ENCODE assay signal across 8 mouse cellular contexts in genomic region chr8:69821971-69822385, GRCm38 (mm10). TPM values are rescaled to one million over a fixed set of nuclear protein-coding genes. Genes with fewer than 3 reads are reported as not detected.
DNase-seq lines count a peak whose midpoint lies in the region; ATAC-seq and TF ChIP-seq lines count a peak whose summit lies in the region.

No protein-coding gene starts in this region.

- H3K4me2 ChIP-seq in hindbrain, embryonic 15.5 days, result peak overlapping the region; percentile 64
- peak overlapping the region; percentile 82 for H3K4me2 ChIP-seq in liver, embryonic 11.5 days
- H3K4me2 ChIP-seq in neural tube, embryonic 15.5 days, result peak overlapping the region; percentile 85

- no peak for TF ChIP-seq POLR2A in cerebellum, adult 2 months (IDR thresholded peaks at IDR 0.05; ENCODE audit: borderline replicate concordance, insufficient read depth, low read length)

- H3K27ac ChIP-seq in cerebellum, adult 2 months (ENCODE audit: insufficient read depth, low read length), result no peak overlapping the region
- H3K27ac ChIP-seq in hindbrain, embryonic 15.5 days (replicated peaks), result peak overlapping the region; percentile 82
- no peak overlapping the region; the same call in 1 of the 2 replicates for H3K27ac ChIP-seq in liver, embryonic 11.5 days (ENCODE audit: low read depth, low read length)
- peak overlapping the region; percentile 73 for H3K27ac ChIP-seq in neural tube, embryonic 15.5 days (replicated peaks)

- 2% methylated on average over 15 of the region's 22 CpGs for WGBS in cerebellum, adult 2 months
- WGBS in hindbrain, embryonic 15.5 days, result under 1% methylated on average over 15 of the region's 22 CpGs
- WGBS in liver, embryonic 11.5 days, result under 1% methylated on average over 13 of the region's 22 CpGs
- WGBS in neural tube, embryonic 15.5 days, result 2% methylated on average over 16 of the region's 22 CpGs

- peaks cover 2% of the 10 kb centered on the region; the same call in 1 of the 2 replicates for H3K4me1 ChIP-seq in cerebellum, adult 2 months (ENCODE audit: control insufficient read depth, insufficient read depth, low read length)
- H3K4me1 ChIP-seq in hindbrain, embryonic 15.5 days (replicated peaks), result peaks cover 33% of the 10 kb centered on the region
- H3K4me1 ChIP-seq in liver, embryonic 11.5 days (replicated peaks; ENCODE audit: control insufficient read depth, insufficient read depth, low read length), result 0 out of 2 replicates have a peak, but pooled peaks cover 4% of the 10 kb centered on the region
- peaks cover 46% of the 10 kb centered on the region for H3K4me1 ChIP-seq in neural tube, embryonic 15.5 days

- peaks cover 25% of the 10 kb centered on the region for H3K36me3 ChIP-seq in hindbrain, embryonic 15.5 days
- peaks cover 6% of the 10 kb centered on the region; the same call in 1 of the 2 replicates for H3K36me3 ChIP-seq in liver, embryonic 11.5 days (ENCODE audit: control insufficient read depth, insufficient read depth, low read length)
- H3K36me3 ChIP-seq in neural tube, embryonic 15.5 days, result peaks cover 34% of the 10 kb centered on the region

- ATAC-seq in hindbrain, embryonic 15.5 days (ENCODE audit: low FRiP score, low read depth), result peak; percentile 71
- ATAC-seq in liver, embryonic 11.5 days (replicated peaks; ENCODE audit: low FRiP score), result peak; percentile 37
- peak; percentile 69 for ATAC-seq in neural tube, embryonic 15.5 days (ENCODE audit: low FRiP score)

- H3K9ac ChIP-seq in hindbrain, embryonic 15.5 days, result peak overlapping the region; percentile 54
- peak overlapping the region; percentile 65 for H3K9ac ChIP-seq in liver, embryonic 11.5 days (ENCODE audit: low read depth, low read length)
- H3K9ac ChIP-seq in neural tube, embryonic 15.5 days (replicated peaks), result peak overlapping the region; percentile 65

- H3K27me3 ChIP-seq in cerebellum, adult 2 months (ENCODE audit: control insufficient read depth, insufficient read depth, low read length), result no peaks in the 10 kb centered on the region
- H3K27me3 ChIP-seq in hindbrain, embryonic 15.5 days, result no peaks in the 10 kb centered on the region
- no peaks in the 10 kb centered on the region for H3K27me3 ChIP-seq in liver, embryonic 11.5 days (replicated peaks; ENCODE audit: control insufficient read depth, insufficient read depth, low read length)
- H3K27me3 ChIP-seq in neural tube, embryonic 15.5 days (replicated peaks), result no peaks in the 10 kb centered on the region

- no peak for TF ChIP-seq CTCF in cerebellum, adult 2 months (IDR thresholded peaks at IDR 0.05; ENCODE audit: borderline replicate concordance, insufficient read depth, low read depth, low read length)

- H3K4me3 ChIP-seq in cerebellum, adult 2 months (replicated peaks; ENCODE audit: insufficient read depth, low read depth, low read length), result peak overlapping the region; percentile 42
- peak overlapping the region; percentile 48 for H3K4me3 ChIP-seq in hindbrain, embryonic 15.5 days
- H3K4me3 ChIP-seq in liver, embryonic 11.5 days (ENCODE audit: low read depth, low read length), result peak overlapping the region; percentile 59
- peak overlapping the region; percentile 64 for H3K4me3 ChIP-seq in neural tube, embryonic 15.5 days (replicated peaks)

- peak in 1 of 2 experiments; percentile 23 for DNase-seq in cerebellum, adult 2 months
- DNase-seq in cerebellum, adult 18-20 months, result no peak
- peak; percentile 64 for DNase-seq in A20 (ENCODE audit: low read depth, low spot score)
- peak; percentile 83 for DNase-seq in embryo, embryonic 11 days
- DNase-seq in liver, embryonic 11.5 days (ENCODE audit: low spot score), result peak; percentile 65
- DNase-seq in right cerebral cortex, adult 18-20 months, result no peak

- H3K9me3 ChIP-seq in hindbrain, embryonic 15.5 days, result no peaks in the 10 kb centered on the region
- no peaks in the 10 kb centered on the region for H3K9me3 ChIP-seq in liver, embryonic 11.5 days (ENCODE audit: control insufficient read depth, low read length)
- no peaks in the 10 kb centered on the region for H3K9me3 ChIP-seq in neural tube, embryonic 15.5 days (replicated peaks)

RNA-seq across cellular contexts. Expression of gene Lpar2, which starts 0.3 kb away (rescaled TPM):
- 0.23 and 0.38 TPM in 2 replicates for polyA plus RNA-seq in cerebellum, adult 2 months (2012; rRNA removed)
- 0.69 and 0.75 TPM in 2 replicates for polyA plus RNA-seq in hindbrain, embryonic 15.5 days (2015; fragmentation: Nextera tagmentation; extraction: Ambion mirVana)
- 0.44 and 0.49 TPM in 2 replicates for polyA plus RNA-seq in liver, embryonic 11.5 days (2014; fragmentation: Nextera tagmentation; extraction: Ambion mirVana)
- polyA plus RNA-seq in neural tube, embryonic 15.5 days (2015; fragmentation: Nextera tagmentation; extraction: Ambion mirVana), result 0.63 TPM in 2 replicates

RNA-seq across cellular contexts. Expression of gene Pbx4, which starts 10.3 kb away (rescaled TPM):
- polyA plus RNA-seq in cerebellum, adult 2 months (2012; rRNA removed), result 17.9 and 20.3 TPM in 2 replicates
- polyA plus RNA-seq in hindbrain, embryonic 15.5 days (2015; fragmentation: Nextera tagmentation; extraction: Ambion mirVana), result 59.4 and 59.5 TPM in 2 replicates
- polyA plus RNA-seq in liver, embryonic 11.5 days (2014; fragmentation: Nextera tagmentation; extraction: Ambion mirVana), result 5.6 and 6.3 TPM in 2 replicates
- polyA plus RNA-seq in neural tube, embryonic 15.5 days (2015; fragmentation: Nextera tagmentation; extraction: Ambion mirVana), result 52.6 and 61.2 TPM in 2 replicates

RNA-seq across cellular contexts. Expression of gene Gmip, which starts 13.5 kb away (rescaled TPM):
- 8.2 and 10.1 TPM in 2 replicates for polyA plus RNA-seq in cerebellum, adult 2 months (2012; rRNA removed)
- polyA plus RNA-seq in hindbrain, embryonic 15.5 days (2015; fragmentation: Nextera tagmentation; extraction: Ambion mirVana), result 31.1 and 38.7 TPM in 2 replicates
- polyA plus RNA-seq in liver, embryonic 11.5 days (2014; fragmentation: Nextera tagmentation; extraction: Ambion mirVana), result 9.5 and 10.9 TPM in 2 replicates
- 30.6 and 31.5 TPM in 2 replicates for polyA plus RNA-seq in neural tube, embryonic 15.5 days (2015; fragmentation: Nextera tagmentation; extraction: Ambion mirVana)

RNA-seq across cellular contexts. Expression of gene Zfp866, which starts 31.0 kb away (rescaled TPM):
- polyA plus RNA-seq in cerebellum, adult 2 months (2012; rRNA removed), result 30.6 and 31.4 TPM in 2 replicates
- 37.7 and 38.9 TPM in 2 replicates for polyA plus RNA-seq in hindbrain, embryonic 15.5 days (2015; fragmentation: Nextera tagmentation; extraction: Ambion mirVana)
- 21.3 and 21.7 TPM in 2 replicates for polyA plus RNA-seq in liver, embryonic 11.5 days (2014; fragmentation: Nextera tagmentation; extraction: Ambion mirVana)
- 35.8 and 36.7 TPM in 2 replicates for polyA plus RNA-seq in neural tube, embryonic 15.5 days (2015; fragmentation: Nextera tagmentation; extraction: Ambion mirVana)

RNA-seq across cellular contexts. Expression of gene Atp13a1, which starts 31.0 kb away (rescaled TPM):
- 54.4 and 59.7 TPM in 2 replicates for polyA plus RNA-seq in cerebellum, adult 2 months (2012; rRNA removed)
- polyA plus RNA-seq in hindbrain, embryonic 15.5 days (2015; fragmentation: Nextera tagmentation; extraction: Ambion mirVana), result 50.1 and 54.6 TPM in 2 replicates
- polyA plus RNA-seq in liver, embryonic 11.5 days (2014; fragmentation: Nextera tagmentation; extraction: Ambion mirVana), result 53.4 and 54.2 TPM in 2 replicates
- polyA plus RNA-seq in neural tube, embryonic 15.5 days (2015; fragmentation: Nextera tagmentation; extraction: Ambion mirVana), result 50.3 and 50.5 TPM in 2 replicates

Comparison
In these comparisons a context has a peak if more than half of its experiments do, and no peak if none do; other contexts are left out.
1. DNase-seq: peak in A20 (single experiment), embryo, embryonic 11 days (single experiment) and liver, embryonic 11.5 days (single experiment); none in cerebellum, adult 18-20 months (0 of 2) and right cerebral cortex, adult 18-20 months (single experiment).
2. H3K27ac ChIP-seq: peak in hindbrain, embryonic 15.5 days (single experiment) and neural tube, embryonic 15.5 days (single experiment); none in cerebellum, adult 2 months (single experiment) and liver, embryonic 11.5 days (single experiment).
3. Peak in every context shown above with its lines, with median percentiles within 50 percentile points of each other: H3K4me3 ChIP-seq, ATAC-seq, H3K4me2 ChIP-seq and H3K9ac ChIP-seq.